Mouse (Mus musculus): ENCODE results near the gene Snrpa1.
A peak's percentile ranks its signal among the peaks of the same experiment; 100 is the strongest.

DNA sequence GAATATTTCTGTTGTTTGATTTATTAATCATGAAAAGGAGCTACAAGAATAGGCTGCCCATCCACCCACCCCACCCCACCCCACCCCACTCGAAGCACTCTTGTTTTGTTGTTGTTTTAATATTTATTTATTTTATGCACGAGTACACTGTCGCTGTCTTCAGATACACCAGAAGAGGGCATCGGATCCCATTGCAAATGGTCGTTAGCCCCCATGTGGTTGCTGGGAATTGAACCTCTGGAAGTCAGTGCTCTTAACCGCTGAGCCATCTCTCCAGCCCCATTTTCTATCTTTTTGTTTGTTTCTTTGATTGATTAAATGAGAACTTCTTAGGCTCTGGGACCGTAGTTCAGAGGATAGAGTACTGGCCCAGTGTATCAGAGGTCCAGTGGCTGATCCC, 49.1 kb downstream of the Snrpa1 start:
- TF ChIP-seq CTCF (conservative IDR thresholded peaks at IDR 0.05 in 1 of 2, IDR thresholded peaks at IDR 0.05 in 1 of 2; ENCODE audit: low read depth in 2 of 2, low read length in 2 of 2) (peak in 1 of 2 experiments; percentile 66; a peak in 2 of 4 replicates), ZC3H11A (IDR thresholded peaks at IDR 0.05; ENCODE audit: low read depth, low read length) (no peak), RCOR1 (conservative IDR thresholded peaks at IDR 0.05; ENCODE audit: low read depth, low read length) (no peak), EP300 (IDR thresholded peaks at IDR 0.05; ENCODE audit: low read length) (no peak), ZKSCAN1 (IDR thresholded peaks at IDR 0.05; ENCODE audit: borderline replicate concordance, low read depth, low read length) (no peak), BHLHE40 (IDR thresholded peaks at IDR 0.05; ENCODE audit: low read depth, low read length) (no peak), MAFK (IDR thresholded peaks at IDR 0.05; ENCODE audit: insufficient replicate concordance, low read length) (no peak)
